Mouse (Mus musculus) myocyte (in vitro differentiated cells): ENCODE measurements at regions not wholly inside any gene's neighbourhood (a gene's known extent, or its start where the extent isn't known, plus 50 kb on each side); places are given as distances from the start of the nearest gene placed in this dataset.

Experiments used
- H3K27me3 ChIP-seq: one replicate; pipeline ENCODE4 v1.6.1; 2011; ENCODE audit not compliant: control insufficient read depth, insufficient read depth, insufficient read length
- H3K36me3 ChIP-seq: one replicate; pipeline ENCODE4 v1.6.1; 2011; ENCODE audit not compliant: control insufficient read depth, insufficient read depth
- H3K4me2 ChIP-seq: one replicate; pipeline ENCODE4 v1.6.1; 2011; ENCODE audit warnings: low read depth, control low read depth
- H3K4me3 ChIP-seq: one replicate; pipeline ENCODE4 v1.5.1; 2011; ENCODE audit warnings: mild to moderate bottlenecking, control low read depth, moderate library complexity
- H3K79me2 ChIP-seq: one replicate; pipeline ENCODE4 v1.6.1; 2011; ENCODE audit not compliant: control insufficient read depth, insufficient read depth
- H3ac ChIP-seq: one replicate; pipeline ENCODE4 v1.6.1; 2011; ENCODE audit not compliant: control insufficient read depth, insufficient read length
- CEBPB ChIP-seq: IDR thresholded peaks from 2 replicates; pipeline ENCODE4 v1.6.1; 2011; ENCODE audit warnings: mild to moderate bottlenecking, moderate library complexity; ENCODE audit not compliant: poor library complexity, insufficient read depth, severe bottlenecking
- E2F4 ChIP-seq: IDR thresholded peaks from one replicate; pipeline ENCODE4 v1.6.1; 2011; ENCODE audit warnings: mild to moderate bottlenecking, control low read depth, moderate library complexity; ENCODE audit not compliant: insufficient read depth
- MAX ChIP-seq: IDR thresholded peaks from one replicate; pipeline ENCODE4 v1.6.1; 2011; ENCODE audit warnings: low read depth, mild to moderate bottlenecking, control low read depth
- MYOD1 ChIP-seq, 3 experiments: IDR thresholded peaks; one replicate each; pipeline ENCODE4 v1.6.1; 2011; ENCODE audit warnings: control low read depth in 2 of 3, low read depth in 2 of 3, mild to moderate bottlenecking in 2 of 3, moderate library complexity in 1 of 3; ENCODE audit not compliant: insufficient read length in 2 of 3, control insufficient read depth in 1 of 3
- MYOG ChIP-seq, 3 experiments: IDR thresholded peaks; one replicate each; pipeline ENCODE4 v1.6.1; 2011; ENCODE audit warnings: control low read depth in 2 of 3, low read depth in 2 of 3, mild to moderate bottlenecking in 2 of 3; ENCODE audit not compliant: insufficient read length in 2 of 3, control insufficient read depth in 1 of 3, insufficient read depth in 1 of 3
- POLR2A ChIP-seq: IDR thresholded peaks from one replicate; pipeline ENCODE4 v1.6.1; 2011; ENCODE audit warnings: low read depth, mild to moderate bottlenecking, control low read depth, moderate library complexity; ENCODE audit not compliant: insufficient read length
- POLR2AphosphoS2 ChIP-seq: IDR thresholded peaks from one replicate; pipeline ENCODE4 v1.6.1; 2011; ENCODE audit warnings: low read depth, control low read depth; ENCODE audit not compliant: insufficient read length
- REST ChIP-seq: IDR thresholded peaks from one replicate; pipeline ENCODE4 v1.6.1; 2011; ENCODE audit warnings: mild to moderate bottlenecking, control low read depth, moderate library complexity; ENCODE audit not compliant: insufficient read depth, insufficient read length
- SRF ChIP-seq: IDR thresholded peaks from one replicate; pipeline ENCODE4 v1.6.1; 2011; ENCODE audit warnings: low read depth; ENCODE audit not compliant: control insufficient read depth, insufficient read length
- TCF12 ChIP-seq: IDR thresholded peaks from one replicate; pipeline ENCODE4 v1.6.1; 2011; ENCODE audit warnings: mild to moderate bottlenecking, control low read depth; ENCODE audit not compliant: poor library complexity, insufficient read depth, severe bottlenecking
- TCF3 ChIP-seq: IDR thresholded peaks from one replicate; pipeline ENCODE4 v1.6.1; 2011; ENCODE audit warnings: low read depth, control low read depth; ENCODE audit not compliant: insufficient read length
- USF1 ChIP-seq: IDR thresholded peaks from one replicate; pipeline ENCODE4 v1.6.1; 2011; ENCODE audit warnings: low read depth, mild to moderate bottlenecking, control low read depth, moderate library complexity

GRCm38 (mm10) chr1:155041592-155041991 lies 57.8 kb downstream of the Ier5 start:
- no peak for TF ChIP-seq MAX
- no peak for TF ChIP-seq POLR2A
- no peak for TF ChIP-seq POLR2AphosphoS2
- TF ChIP-seq REST, result no peak
- TF ChIP-seq SRF, result no peak
- TF ChIP-seq E2F4, result no peak
- TF ChIP-seq TCF12, result no peak
- no peak for TF ChIP-seq USF1
- TF ChIP-seq CEBPB, result no peak
- no peak for TF ChIP-seq MYOD1 (IDR thresholded peaks at IDR 0.05; ENCODE audit: control insufficient read depth in 1 of 3, insufficient read length in 2 of 3, low read depth in 2 of 3)
- no peak for TF ChIP-seq MYOG (IDR thresholded peaks at IDR 0.05; ENCODE audit: control insufficient read depth in 1 of 3, insufficient read depth in 1 of 3, insufficient read length in 2 of 3, low read depth in 2 of 3)
- no peak for TF ChIP-seq TCF3
- H3K4me2 ChIP-seq, result peak overlapping the region; percentile 73

GRCm38 (mm10) chr1:155040939-155041371 lies 58.5 kb downstream of the Ier5 start:
- H3K36me3 ChIP-seq, result no peaks in the 10 kb centered on the region
- no peaks in the 10 kb centered on the region for H3K27me3 ChIP-seq
- TF ChIP-seq MYOD1 (IDR thresholded peaks at IDR 0.05; ENCODE audit: control insufficient read depth in 1 of 3, insufficient read length in 2 of 3, low read depth in 2 of 3) (peak in 2 of 3 experiments; percentile 34 to 57), POLR2AphosphoS2 (no peak)
- H3ac ChIP-seq, result no peak overlapping the region
- peak overlapping the region; percentile 73 for H3K4me2 ChIP-seq
- H3K79me2 ChIP-seq, result no peaks in the 10 kb centered on the region
- no peak overlapping the region for H3K4me3 ChIP-seq

More at GRCm38 (mm10) chr1:155041592-155041991, 57.8 kb downstream of the Ier5 start:
- Histone ChIP-seq H3K36me3 (no peaks in the 10 kb centered on the region), H3ac (no peak overlapping the region), H3K79me2 (no peaks in the 10 kb centered on the region), H3K27me3 (no peaks in the 10 kb centered on the region), H3K4me3 (no peak overlapping the region)

GRCm38 (mm10) chr1:155040086-155040726 lies 59.2 kb downstream of the Ier5 start:
- peak overlapping the region; percentile 73 for H3K4me2 ChIP-seq
- no peak overlapping the region for H3K4me3 ChIP-seq
- peak; percentile 94 for TF ChIP-seq SRF
- TF ChIP-seq MAX, result no peak

GRCm38 (mm10) chr1:155038631-155039625 lies 60.5 kb downstream of the Ier5 start:
- Histone ChIP-seq H3K27me3 (no peaks in the 10 kb centered on the region), H3K79me2 (no peaks in the 10 kb centered on the region), H3ac (no peak overlapping the region), H3K36me3 (no peaks in the 10 kb centered on the region), H3K4me2 (no peak overlapping the region), H3K4me3 (no peak overlapping the region)
- TF ChIP-seq SRF (no peak), REST (no peak), MYOG (IDR thresholded peaks at IDR 0.05; ENCODE audit: control insufficient read depth in 1 of 3, insufficient read depth in 1 of 3, insufficient read length in 2 of 3, low read depth in 2 of 3) (no peak), POLR2AphosphoS2 (no peak), TCF3 (no peak), TCF12 (no peak), E2F4 (no peak), MAX (no peak), CEBPB (no peak), POLR2A (no peak), USF1 (no peak), MYOD1 (IDR thresholded peaks at IDR 0.05; ENCODE audit: control insufficient read depth in 1 of 3, insufficient read length in 2 of 3, low read depth in 2 of 3) (no peak)

More at GRCm38 (mm10) chr1:155040086-155040726, 59.2 kb downstream of the Ier5 start:
- no peaks in the 10 kb centered on the region for H3K27me3 ChIP-seq
- no peaks in the 10 kb centered on the region for H3K79me2 ChIP-seq
- no peaks in the 10 kb centered on the region for H3K36me3 ChIP-seq
- H3ac ChIP-seq, result no peak overlapping the region

- Histone ChIP-seq H3K27me3 (no peaks in the 10 kb centered on the region), H3K4me3 (no peak overlapping the region), H3K36me3 (no peaks in the 10 kb centered on the region), H3K4me2 (no peak overlapping the region), H3K79me2 (no peaks in the 10 kb centered on the region), H3ac (no peak overlapping the region)
- no peak for TF ChIP-seq MYOG (IDR thresholded peaks at IDR 0.05; ENCODE audit: control insufficient read depth in 1 of 3, insufficient read depth in 1 of 3, insufficient read length in 2 of 3, low read depth in 2 of 3)
- TF ChIP-seq TCF12, result no peak
- no peak for TF ChIP-seq REST
- no peak for TF ChIP-seq E2F4
- TF ChIP-seq TCF3, result no peak
- no peak for TF ChIP-seq MAX
- no peak for TF ChIP-seq SRF
- TF ChIP-seq USF1, result no peak
- no peak for TF ChIP-seq CEBPB
- TF ChIP-seq POLR2A, result no peak
- TF ChIP-seq POLR2AphosphoS2, result no peak
- no peak for TF ChIP-seq MYOD1 (IDR thresholded peaks at IDR 0.05; ENCODE audit: control insufficient read depth in 1 of 3, insufficient read length in 2 of 3, low read depth in 2 of 3)
Observed at GRCm38 (mm10) chr1:155037479-155037878, 62.0 kb downstream of the Ier5 start.
